Mouse (Mus musculus): ENCODE measurements at regions not wholly inside any gene's neighbourhood (a gene's known extent, or its start where the extent isn't known, plus 50 kb on each side); places are given as distances from the start of the nearest gene placed in this dataset.

DNA sequence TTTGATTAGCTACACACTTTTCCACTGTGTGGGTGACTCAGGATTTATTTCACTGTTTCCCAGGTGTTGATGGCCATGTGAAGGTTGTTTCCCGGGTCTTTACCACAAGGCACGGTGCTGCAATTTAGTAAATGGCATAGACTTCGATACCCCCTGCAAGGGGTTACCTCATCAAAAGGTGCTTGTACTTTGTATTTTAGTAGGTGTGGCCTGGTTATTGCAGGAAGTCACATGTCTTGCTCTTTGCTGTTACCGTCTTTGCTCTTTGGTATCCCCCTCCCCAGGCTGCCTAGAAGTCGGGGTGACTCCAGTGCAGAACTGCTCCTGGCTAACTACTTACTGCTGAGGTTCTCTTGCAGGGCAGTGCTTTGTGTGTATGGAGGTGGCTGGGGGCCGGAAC lies 74.8 kb upstream of the Bod1 start:
- DNase-seq, result no peak
- intact Hi-C loops (cut with DNase I), result no loop called here

DNA sequence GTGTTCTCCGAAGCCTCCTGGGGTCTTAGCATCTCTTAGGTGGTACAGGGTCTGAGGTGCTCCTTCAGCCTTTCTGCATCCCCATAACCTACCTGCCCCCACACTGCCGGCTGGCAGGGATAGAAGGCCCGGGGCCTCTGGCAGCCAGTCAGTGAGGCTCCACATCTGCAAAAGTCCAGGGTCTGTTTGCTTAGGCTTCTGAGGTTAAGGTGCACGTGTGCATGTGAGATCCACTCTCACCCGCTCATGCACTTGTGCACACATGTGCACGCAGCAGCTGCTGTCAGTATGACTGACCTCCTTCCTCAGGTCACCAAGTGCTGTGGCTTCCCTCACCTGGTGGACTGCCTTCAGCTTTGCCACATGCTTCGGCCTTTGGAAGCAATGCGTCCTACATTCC lies 75.3 kb upstream of the Bod1 start:
- intact Hi-C loops (cut with DNase I), result no loop called here
- no peak for DNase-seq

DNA sequence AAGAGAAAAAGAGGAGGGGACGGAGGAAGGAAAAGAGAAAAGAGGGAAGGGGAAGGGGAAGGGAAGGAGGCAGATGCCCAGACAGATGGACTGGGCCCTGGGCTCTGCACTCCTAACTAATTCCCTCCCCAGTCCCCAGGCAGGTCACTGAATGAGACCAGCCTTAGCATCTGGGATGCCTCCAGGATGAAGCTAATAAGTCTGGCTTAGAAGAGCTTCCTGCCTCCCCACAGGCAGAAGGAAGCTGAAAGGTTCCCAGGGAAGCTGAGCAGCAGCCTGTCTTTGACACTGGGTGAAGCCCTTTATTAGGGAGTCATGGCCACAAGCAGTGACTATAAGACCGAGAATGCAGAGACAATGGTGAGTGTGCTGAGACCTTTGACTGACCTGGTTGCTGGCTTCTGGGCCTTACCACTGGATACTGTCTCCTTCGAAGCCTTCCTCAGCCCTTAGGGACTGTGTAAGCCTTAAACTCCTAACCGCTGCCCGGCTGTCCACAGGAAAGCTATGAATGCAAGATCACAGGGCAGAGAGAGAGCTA lies 76.7 kb upstream of the Bod1 start:
- intact Hi-C loops (cut with DNase I), result no loop called here
- no peak for DNase-seq

DNA sequence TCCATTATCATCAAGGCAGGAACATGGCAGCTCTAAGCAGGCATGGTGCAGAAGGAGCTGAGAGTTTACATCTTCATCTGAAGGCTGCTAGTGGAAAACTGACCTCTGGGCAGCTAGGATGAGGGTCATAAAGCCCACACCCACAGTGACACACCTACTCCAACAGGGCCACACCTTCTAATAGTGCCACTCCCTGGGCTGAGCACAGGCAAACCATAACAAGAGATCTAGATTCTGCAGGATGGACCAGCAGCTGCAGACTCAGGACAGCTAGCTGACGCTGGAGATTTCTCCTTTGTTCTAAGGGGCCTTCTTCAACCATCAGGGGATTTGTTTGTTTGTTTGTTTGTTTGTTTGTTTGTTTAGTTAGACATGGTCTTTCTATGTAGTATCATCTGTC lies 79.6 kb upstream of the Bod1 start:
- no peak for DNase-seq
- intact Hi-C loops (cut with DNase I), result loop anchor here (5.0 kb wide), 1 partner anchor 96 kb away; no protein-coding TSS in a partner anchor

GRCm38 (mm10) chr11:31753211-31753610 lies 81.5 kb upstream of the Bod1 start:
- intact Hi-C loops (cut with DNase I), result loop anchor here (5.0 kb wide), 1 partner anchor 94 kb away; no protein-coding TSS in a partner anchor
- no peak for DNase-seq

DNA sequence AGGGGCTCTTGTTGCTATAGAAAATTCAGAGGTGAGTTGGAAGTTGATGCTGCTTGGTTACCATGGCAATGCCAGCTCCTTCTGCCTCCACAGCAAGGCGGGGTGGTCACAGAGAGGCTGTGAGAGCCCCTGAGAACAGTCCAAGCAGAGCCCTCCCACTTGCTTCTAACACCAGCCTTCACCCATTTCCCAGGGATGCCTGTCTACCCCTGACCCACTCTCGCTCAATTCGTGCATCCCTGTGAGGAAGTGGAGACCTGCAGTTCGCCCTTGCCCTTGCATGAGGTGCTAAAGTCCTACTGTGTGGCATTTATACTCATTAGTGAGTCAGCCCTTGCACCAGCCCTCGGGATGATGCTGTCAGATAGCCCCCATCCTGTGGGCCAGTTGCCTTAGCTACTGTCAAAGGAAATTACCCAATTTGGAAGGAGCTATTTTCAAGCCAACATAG lies 82.1 kb upstream of the Bod1 start:
- intact Hi-C loops (cut with DNase I), result loop anchor here (5.0 kb wide), 1 partner anchor 94 kb away; no protein-coding TSS in a partner anchor
- no peak for DNase-seq

- intact Hi-C loops (cut with DNase I), result loop anchor here (5.0 kb wide), 1 partner anchor 93 kb away; no protein-coding TSS in a partner anchor
- DNase-seq, result no peak
These were observed 82.7 kb upstream of the Bod1 start for GRCm38 (mm10) chr11:31754416-31754815.

- intact Hi-C loops (cut with DNase I), result no loop called here
- no peak for DNase-seq
These were observed 84.2 kb upstream of the Bod1 start for GRCm38 (mm10) chr11:31755858-31756257.

DNA sequence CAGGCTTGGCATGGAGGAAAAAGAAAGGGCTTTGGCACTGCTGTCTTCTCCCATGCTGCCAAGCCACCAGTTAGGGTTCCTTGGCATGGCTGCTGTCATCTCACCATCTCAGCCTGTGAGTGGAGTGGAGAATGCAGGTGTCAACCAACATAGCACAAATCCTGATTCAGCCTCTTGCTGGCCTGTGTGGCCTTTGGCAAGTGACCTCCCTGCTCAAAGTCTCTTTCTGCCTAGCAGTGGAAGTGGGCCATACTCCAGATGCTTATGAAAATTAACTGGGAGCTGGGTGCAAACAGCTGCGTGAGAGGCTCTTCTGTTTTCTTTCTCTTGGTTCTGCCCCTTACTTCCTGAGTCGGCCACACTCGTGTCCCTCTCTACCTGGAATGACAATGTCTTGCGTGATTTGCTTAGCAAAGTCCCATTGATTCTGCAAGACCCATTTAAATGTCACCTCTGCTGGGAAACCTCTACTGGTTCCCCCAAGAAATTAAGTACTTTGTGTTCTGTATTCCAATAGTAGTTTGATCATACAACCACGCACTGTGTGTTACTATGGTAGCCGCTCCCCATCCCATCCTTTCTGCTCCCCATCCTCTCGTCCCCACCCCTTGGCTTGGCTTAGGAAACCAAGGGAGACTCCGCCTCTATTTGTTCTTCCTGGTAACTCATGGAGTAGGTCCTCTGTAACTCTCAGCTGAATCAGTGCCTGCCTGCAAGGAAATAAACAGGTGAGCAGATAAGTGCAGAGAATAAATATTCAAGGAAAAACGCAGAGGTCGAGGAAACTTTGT lies 84.9 kb upstream of the Bod1 start:
- intact Hi-C loops (cut with DNase I), result no loop called here
- DNase-seq, result no peak

- intact Hi-C loops (cut with DNase I), result loop anchor here (5.0 kb wide), 2 partner anchors 107 to 187 kb away; no protein-coding TSS in a partner anchor
- DNase-seq, result peak in 1 of 2 experiments; percentile 48
These were observed 88.4 kb upstream of the Bod1 start for GRCm38 (mm10) chr11:31759868-31760765.

GRCm38 (mm10) chr11:31763856-31764255 lies 92.2 kb upstream of the Bod1 start:
- intact Hi-C loops (cut with DNase I), result loop anchor here (5.0 kb wide), 2 partner anchors 103 to 183 kb away; no protein-coding TSS in a partner anchor
- no peak for DNase-seq

DNA sequence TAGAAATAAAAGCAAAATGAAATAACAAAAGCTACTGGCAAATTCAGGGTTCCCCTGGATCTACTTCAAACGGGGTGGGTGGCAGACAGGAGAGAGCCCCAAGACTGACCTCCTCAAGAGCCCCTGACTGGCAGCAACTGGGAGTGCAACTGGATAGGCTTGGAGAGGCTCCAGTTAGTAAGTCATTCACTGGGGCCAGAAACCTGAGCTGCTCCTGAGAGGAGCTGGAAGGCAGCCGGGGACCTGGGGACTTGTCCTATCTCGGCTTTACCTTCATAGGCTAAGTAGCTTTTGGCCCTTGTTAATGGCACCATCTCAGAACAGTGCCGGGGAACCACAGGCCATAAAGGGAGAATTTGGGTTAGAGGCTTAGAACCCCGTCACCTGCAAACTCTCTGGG lies 94.6 kb upstream of the Bod1 start:
- intact Hi-C loops (cut with DNase I), result no loop called here
- DNase-seq, result no peak

- no peak for DNase-seq
- intact Hi-C loops (cut with DNase I), result no loop called here
These were observed 96.2 kb upstream of the Bod1 start for GRCm38 (mm10) chr11:31767727-31768495.

DNA sequence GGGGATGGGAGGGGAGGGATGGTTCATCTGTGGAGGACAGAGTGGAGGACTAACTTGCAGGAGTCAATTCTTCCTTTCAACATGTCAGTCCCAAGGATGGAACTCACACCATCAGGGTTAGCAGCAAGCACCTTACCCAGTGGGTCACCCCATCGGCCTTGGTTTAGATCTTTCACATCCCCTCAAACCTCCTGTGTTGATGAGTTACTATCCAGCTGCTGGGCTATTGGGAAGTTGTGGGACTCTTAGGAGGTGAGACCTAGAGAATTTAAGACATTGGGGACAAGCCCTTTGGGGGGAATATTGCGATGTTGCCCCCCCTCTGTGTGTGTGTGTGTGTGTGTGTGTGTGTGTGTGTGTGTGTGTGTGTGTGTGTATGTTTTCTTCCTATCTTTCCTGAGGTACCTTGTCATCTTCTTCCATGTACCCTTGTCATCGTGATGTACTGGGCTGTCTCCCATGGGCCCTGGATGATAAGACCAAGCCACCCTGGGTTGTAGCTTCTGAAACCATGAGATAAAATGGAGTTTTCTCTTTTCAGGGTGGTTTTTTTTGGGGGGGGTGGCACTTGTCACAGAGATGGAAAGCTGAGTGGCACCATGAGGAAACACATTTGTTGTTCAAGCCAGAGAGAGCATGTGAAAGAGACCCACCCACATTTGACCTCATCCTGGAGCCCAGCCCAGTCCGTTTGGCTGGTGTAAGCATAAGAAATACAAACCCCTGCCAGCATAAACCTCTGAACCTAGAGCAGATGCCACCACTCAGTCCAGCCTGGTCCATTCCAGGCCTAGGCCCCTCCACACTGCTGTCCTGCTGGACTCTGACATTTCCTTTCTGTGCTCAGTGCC lies 98.3 kb upstream of the Bod1 start:
- intact Hi-C loops (cut with DNase I), result no loop called here
- peak; percentile 67 to 72 for DNase-seq

GRCm38 (mm10) chr11:31770881-31771280 lies 99.2 kb upstream of the Bod1 start:
- intact Hi-C loops (cut with DNase I), result no loop called here
- DNase-seq, result no peak

- no peak for DNase-seq
- intact Hi-C loops (cut with DNase I), result no loop called here
These were observed 100.1 kb upstream of the Bod1 start for GRCm38 (mm10) chr11:31771491-31772439.

DNA sequence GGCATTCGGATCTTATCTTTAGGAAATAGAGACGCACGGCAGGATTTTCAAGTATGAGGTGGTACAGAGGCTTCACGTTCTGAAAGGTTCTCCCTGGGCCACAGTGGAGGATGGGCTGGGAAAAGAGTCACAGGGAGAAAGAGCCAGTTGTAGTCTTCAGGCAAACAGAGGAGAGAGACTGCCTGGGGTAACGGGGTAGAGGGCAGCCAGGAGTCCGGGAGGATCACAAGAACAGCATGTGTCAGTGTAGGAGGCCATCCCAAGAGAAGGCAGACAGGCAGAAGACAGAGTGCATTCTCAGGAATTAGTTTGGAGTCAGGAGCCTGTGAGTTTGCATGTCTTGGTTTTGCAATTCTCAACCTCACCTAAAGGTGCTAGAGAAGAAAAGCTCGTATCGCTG lies 94.5 kb upstream of the Cpeb4 start:
- DNase-seq, result no peak
- intact Hi-C loops (cut with DNase I), result no loop called here

GRCm38 (mm10) chr11:31778766-31779165 lies 93.2 kb upstream of the Cpeb4 start:
- no peak for DNase-seq
- intact Hi-C loops (cut with DNase I), result no loop called here

Data from heart, postnatal 14 days (tissue).